ENCODE assay signal across 12 mouse cellular contexts in the genomic region with DNA sequence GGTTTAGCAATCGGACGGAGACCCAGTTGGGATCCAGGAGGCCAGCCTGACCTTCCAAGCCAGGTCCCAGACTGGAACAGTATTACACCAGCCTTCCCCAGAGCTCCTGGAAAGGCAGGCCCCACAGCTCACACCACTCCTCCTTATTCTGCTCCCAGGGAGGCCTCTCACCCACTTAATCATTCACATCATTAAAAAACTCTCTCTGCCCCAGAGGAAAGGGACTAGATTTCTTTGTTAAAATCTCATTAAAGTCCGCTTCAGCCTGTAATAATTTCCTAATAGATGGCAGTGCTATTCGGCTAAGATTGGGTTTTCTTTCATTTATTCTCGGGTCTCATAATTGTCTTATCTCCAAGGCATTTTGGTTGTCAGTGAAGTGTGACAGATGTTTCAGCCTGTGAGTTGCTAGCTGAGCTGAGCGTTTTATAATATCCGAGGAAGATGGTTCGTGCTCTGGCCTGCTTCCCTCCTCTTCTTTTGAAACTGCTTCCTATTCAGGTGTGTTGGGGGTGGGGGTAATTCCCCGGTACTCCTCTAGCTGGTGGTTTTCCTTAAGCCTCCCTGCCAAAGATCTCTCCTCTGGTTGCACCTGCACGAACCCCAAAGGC. TPM values are rescaled to one million over a fixed set of nuclear protein-coding genes. Genes with fewer than 3 reads are reported as not detected.
DNase-seq lines count a peak whose midpoint lies in the region; ATAC-seq and TF ChIP-seq lines count a peak whose summit lies in the region.
"Had no signal": no experiment of that assay in that cellular context is flagged by ENCODE, and none has a peak within 500 bp of the region (broad histone marks: within the 10 kb centered on the region; RNA-seq: fewer than 3 reads in every experiment).

No protein-coding gene starts in this region.

- no peaks in the 10 kb centered on the region for H3K27me3 ChIP-seq in kidney, embryonic 16.5 days (ENCODE audit: insufficient read depth, low read length)
- no peaks in the 10 kb centered on the region for H3K27me3 ChIP-seq in forebrain, embryonic 13.5 days
- no peaks in the 10 kb centered on the region for H3K27me3 ChIP-seq in lung, postnatal 0 days (replicated peaks; ENCODE audit: insufficient read depth, low read length)
- no peaks in the 10 kb centered on the region for H3K27me3 ChIP-seq in stomach, postnatal 0 days (ENCODE audit: control insufficient read depth, insufficient read depth, low read length)
- no peaks in the 10 kb centered on the region; the same call in 1 of the 2 replicates for H3K27me3 ChIP-seq in heart, embryonic 10.5 days (ENCODE audit: insufficient read depth, poor library complexity, severe bottlenecking)
- H3K27me3 ChIP-seq: liver, embryonic 15.5 days had no signal

- 0 out of 2 replicates have a peak, but pooled peaks cover 4% of the 10 kb centered on the region for H3K4me1 ChIP-seq in kidney, embryonic 16.5 days (ENCODE audit: insufficient read depth, low read length)
- H3K4me1 ChIP-seq in forebrain, embryonic 13.5 days: peaks cover 29% of the 10 kb centered on the region
- H3K4me1 ChIP-seq in lung, postnatal 0 days (ENCODE audit: insufficient read depth, low read depth, low read length): no peaks in the 10 kb centered on the region
- no peaks in the 10 kb centered on the region for H3K4me1 ChIP-seq in stomach, postnatal 0 days (replicated peaks; ENCODE audit: control insufficient read depth, insufficient read depth)
- peaks cover 3% of the 10 kb centered on the region; the same call in 1 of the 2 replicates for H3K4me1 ChIP-seq in heart, embryonic 10.5 days
- H3K4me1 ChIP-seq: liver, embryonic 15.5 days had no signal

- DNase-seq in kidney, postnatal 14 days: no peak
- peak; percentile 20 to 27 for DNase-seq in adrenal gland, postnatal 36 days
- DNase-seq in lung, postnatal 0 days (ENCODE audit: low spot score): peak; percentile 79
- DNase-seq in retina, postnatal 1 day: no peak
- DNase-seq in stomach, postnatal 0 days (ENCODE audit: low spot score): no peak
- DNase-seq in heart, embryonic 10.5 days (ENCODE audit: low spot score): no peak
- DNase-seq: cerebellum, adult 2 months had no signal

- H3K9ac ChIP-seq in kidney, embryonic 16.5 days (replicated peaks; ENCODE audit: low read length): no peak overlapping the region
- H3K9ac ChIP-seq in forebrain, embryonic 13.5 days: 0 out of 2 replicates have a peak overlapping the region, but pooled peaks have one; percentile 8
- H3K9ac ChIP-seq in lung, postnatal 0 days (replicated peaks; ENCODE audit: low read depth): no peak overlapping the region
- H3K9ac ChIP-seq in stomach, postnatal 0 days (ENCODE audit: low read length): no peak overlapping the region
- H3K9ac ChIP-seq: liver, embryonic 15.5 days had no signal

- no peaks in the 10 kb centered on the region for H3K9me3 ChIP-seq in kidney, embryonic 16.5 days (ENCODE audit: low read length)
- H3K9me3 ChIP-seq in forebrain, embryonic 13.5 days (replicated peaks): no peaks in the 10 kb centered on the region
- no peaks in the 10 kb centered on the region for H3K9me3 ChIP-seq in lung, postnatal 0 days (ENCODE audit: low read length)
- H3K9me3 ChIP-seq in stomach, postnatal 0 days (ENCODE audit: control insufficient read depth, low read length): no peaks in the 10 kb centered on the region
- no peaks in the 10 kb centered on the region for H3K9me3 ChIP-seq in heart, embryonic 10.5 days
- H3K9me3 ChIP-seq: liver, embryonic 15.5 days had no signal

- no peak overlapping the region for H3K4me2 ChIP-seq in kidney, embryonic 16.5 days (replicated peaks; ENCODE audit: low read depth, low read length)
- H3K4me2 ChIP-seq in forebrain, embryonic 13.5 days: peak overlapping the region; percentile 24; the same call in 1 of the 2 replicates
- no peak overlapping the region for H3K4me2 ChIP-seq in lung, postnatal 0 days (replicated peaks; ENCODE audit: low read depth, low read length)
- no peak overlapping the region for H3K4me2 ChIP-seq in stomach, postnatal 0 days (replicated peaks; ENCODE audit: low read depth)
- H3K4me2 ChIP-seq: liver, embryonic 15.5 days had no signal

- WGBS in kidney, embryonic 16.5 days: 37% methylated on average over 10 of the region's 10 CpGs
- WGBS in forebrain, embryonic 13.5 days: 13% methylated on average over 10 of the region's 10 CpGs
- WGBS in lung, postnatal 0 days: 33% methylated on average over 10 of the region's 10 CpGs
- WGBS in stomach, postnatal 0 days: 39% methylated on average over 10 of the region's 10 CpGs
- 59% methylated on average over 10 of the region's 10 CpGs for WGBS in heart, embryonic 10.5 days

- no peak overlapping the region for H3K4me3 ChIP-seq in kidney, embryonic 16.5 days (ENCODE audit: low read length)
- no peak overlapping the region for H3K4me3 ChIP-seq in forebrain, embryonic 13.5 days
- no peak overlapping the region for H3K4me3 ChIP-seq in lung, postnatal 0 days (ENCODE audit: low read depth, low read length)
- no peak overlapping the region for H3K4me3 ChIP-seq in stomach, postnatal 0 days (ENCODE audit: low read depth, low read length)
- H3K4me3 ChIP-seq in heart, embryonic 10.5 days: no peak overlapping the region
- H3K4me3 ChIP-seq: left cerebral cortex, adult 2 months; liver, embryonic 15.5 days had no signal

- 0 out of 2 replicates have a peak, but pooled peaks have one; percentile 34 for TF ChIP-seq EP300 in lung, postnatal 0 days (IDR thresholded peaks at IDR 0.05)
- no peak for TF ChIP-seq EP300 in stomach, postnatal 0 days (optimal IDR thresholded peaks at IDR 0.05)

- peak; percentile 74; the same call in 1 of the 2 replicates for ATAC-seq in kidney, embryonic 16.5 days (ENCODE audit: low FRiP score, low TSS enrichment)
- peak; percentile 77; the same call in 1 of the 2 replicates for ATAC-seq in forebrain, embryonic 13.5 days
- ATAC-seq in lung, postnatal 0 days: peak; percentile 76
- no peak for ATAC-seq in stomach, postnatal 0 days (ENCODE audit: low FRiP score, low TSS enrichment)

- H3K36me3 ChIP-seq in kidney, embryonic 16.5 days (ENCODE audit: insufficient read depth, low read length): no peaks in the 10 kb centered on the region
- H3K36me3 ChIP-seq in forebrain, embryonic 13.5 days (ENCODE audit: poor library complexity, severe bottlenecking): no peaks in the 10 kb centered on the region
- no peaks in the 10 kb centered on the region for H3K36me3 ChIP-seq in lung, postnatal 0 days (ENCODE audit: insufficient read depth, low read length)
- no peaks in the 10 kb centered on the region for H3K36me3 ChIP-seq in stomach, postnatal 0 days (ENCODE audit: control insufficient read depth, insufficient read depth, low read length)
- H3K36me3 ChIP-seq in heart, embryonic 10.5 days: no peaks in the 10 kb centered on the region
- H3K36me3 ChIP-seq: liver, embryonic 15.5 days had no signal

- H3K27ac ChIP-seq in kidney, embryonic 16.5 days (ENCODE audit: low read length): no peak overlapping the region
- H3K27ac ChIP-seq in forebrain, embryonic 13.5 days: peak overlapping the region; percentile 57
- no peak overlapping the region for H3K27ac ChIP-seq in lung, postnatal 0 days (ENCODE audit: low read length)
- H3K27ac ChIP-seq in stomach, postnatal 0 days (replicated peaks): no peak overlapping the region
- no peak overlapping the region for H3K27ac ChIP-seq in heart, embryonic 10.5 days
- H3K27ac ChIP-seq: left cerebral cortex, adult 2 months; liver, embryonic 15.5 days had no signal

- TF ChIP-seq CTCF in lung, postnatal 0 days (IDR thresholded peaks at IDR 0.05): no peak
- no peak for TF ChIP-seq CTCF in stomach, postnatal 0 days (IDR thresholded peaks at IDR 0.05; ENCODE audit: low read depth)

RNA-seq across cellular contexts. Expression of a gene that starts 46.8 kb away (rescaled TPM):
- 1.5 and 2.2 TPM in 2 replicates for polyA plus RNA-seq in kidney, embryonic 16.5 days (2015; fragmentation: Nextera tagmentation; extraction: Ambion mirVana)
- total RNA-seq in adrenal gland, postnatal 36 days (2021): 10 to 100 TPM in 1 of 2 experiments, 1 to 10 TPM in 1; 7.0 to 13.5 TPM
- 6.2 and 7.6 TPM in 2 replicates for polyA plus RNA-seq in forebrain, embryonic 13.5 days (2015; fragmentation: Nextera tagmentation; extraction: Ambion mirVana)
- 0.18 and 0.30 TPM in 2 replicates for polyA plus RNA-seq in lung, postnatal 0 days (2015; fragmentation: Nextera tagmentation; extraction: Ambion mirVana)
- 0.17 and 0.22 TPM in 2 replicates for polyA plus RNA-seq in stomach, postnatal 0 days (2015; fragmentation: Nextera tagmentation; extraction: Ambion mirVana)
- polyA plus RNA-seq in heart, embryonic 10.5 days (2016; fragmentation: Nextera tagmentation; extraction: Ambion mirVana): 1.7 and 1.9 TPM in 2 replicates
- total RNA-seq: CH12.LX had no signal

RNA-seq across cellular contexts. Expression of a gene that starts 47.7 kb away (rescaled TPM):
- 10.0 and 10.3 TPM in 2 replicates for polyA plus RNA-seq in kidney, embryonic 16.5 days (2015; fragmentation: Nextera tagmentation; extraction: Ambion mirVana)
- 10 to 100 TPM; 13.7 to 15.9 TPM for total RNA-seq in adrenal gland, postnatal 36 days (2021)
- 10.0 and 10.2 TPM in 2 replicates for polyA plus RNA-seq in forebrain, embryonic 13.5 days (2015; fragmentation: Nextera tagmentation; extraction: Ambion mirVana)
- 2.5 and 2.9 TPM in 2 replicates for polyA plus RNA-seq in lung, postnatal 0 days (2015; fragmentation: Nextera tagmentation; extraction: Ambion mirVana)
- 2.1 and 2.4 TPM in 2 replicates for polyA plus RNA-seq in stomach, postnatal 0 days (2015; fragmentation: Nextera tagmentation; extraction: Ambion mirVana)
- polyA plus RNA-seq in heart, embryonic 10.5 days (2016; fragmentation: Nextera tagmentation; extraction: Ambion mirVana): 5.2 and 8.7 TPM in 2 replicates

Comparison
In these comparisons a context has a peak if more than half of its experiments do, and no peak if none do; other contexts are left out.
1. DNase-seq: peak in adrenal gland, postnatal 36 days (2 of 2) and lung, postnatal 0 days (single experiment); none in kidney, postnatal 14 days (single experiment), retina, postnatal 1 day (single experiment), stomach, postnatal 0 days (single experiment) and heart, embryonic 10.5 days (single experiment).